Mouse (Mus musculus) retina, postnatal 7 days (tissue): ENCODE measurements around the gene Cyp39a1.

Experiments
- DNase-seq: peaks from one replicate; pipeline ENCODE4 v3.0.0-alpha.2; 2012; ENCODE audit warnings: low read depth, low spot score

The Cyp39a1 gene

GRCm38 (mm10) chr17:43677317-43677716 lies 10.1 kb downstream of the Cyp39a1 start:
- no peak for DNase-seq

DNA sequence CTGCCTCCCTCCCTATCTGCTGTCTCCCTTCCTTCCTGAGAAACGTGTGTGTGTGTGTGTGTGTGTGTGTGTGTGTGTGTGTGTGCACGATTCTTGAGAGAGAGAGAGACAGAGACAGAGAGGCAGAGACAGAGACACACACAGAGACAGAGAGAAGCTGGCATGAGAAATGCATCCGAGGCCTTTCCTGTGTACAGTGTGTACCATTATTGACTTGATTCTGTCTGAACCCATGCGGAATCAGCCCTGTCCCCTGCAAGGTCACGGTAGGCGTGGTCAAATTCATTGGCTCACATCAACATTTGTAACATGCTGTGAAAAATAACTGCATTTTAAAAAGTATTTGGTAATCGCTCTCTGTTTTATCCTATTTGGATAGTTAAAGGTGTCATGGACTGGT lies 16.9 kb downstream of the Cyp39a1 start:
- DNase-seq: no peak

DNA sequence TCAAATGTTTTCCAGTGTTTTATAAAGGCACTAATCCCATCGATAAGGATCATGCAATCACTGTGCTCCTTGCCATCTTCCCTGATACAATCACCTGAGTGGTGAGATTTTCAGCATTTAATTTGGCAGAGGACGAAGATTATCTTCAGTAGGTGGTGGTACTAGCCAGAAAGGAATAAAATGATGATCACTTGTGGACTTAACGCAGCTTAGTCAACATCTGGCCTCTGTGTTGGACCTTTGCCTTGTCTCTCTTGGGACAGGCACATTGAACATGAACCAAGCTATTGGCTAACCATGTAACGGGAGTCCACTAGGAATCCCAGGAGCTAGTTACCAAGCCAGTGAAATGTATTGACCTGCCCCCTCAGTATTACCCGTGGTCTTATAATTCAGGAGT lies 17.4 kb downstream of the Cyp39a1 start:
- no peak for DNase-seq

- DNase-seq: no peak
Measured at GRCm38 (mm10) chr17:43689591-43689990, 22.4 kb downstream of the Cyp39a1 start.

GRCm38 (mm10) chr17:43698997-43699649 lies 31.9 kb downstream of the Cyp39a1 start:
- DNase-seq: peak; percentile 92

DNA sequence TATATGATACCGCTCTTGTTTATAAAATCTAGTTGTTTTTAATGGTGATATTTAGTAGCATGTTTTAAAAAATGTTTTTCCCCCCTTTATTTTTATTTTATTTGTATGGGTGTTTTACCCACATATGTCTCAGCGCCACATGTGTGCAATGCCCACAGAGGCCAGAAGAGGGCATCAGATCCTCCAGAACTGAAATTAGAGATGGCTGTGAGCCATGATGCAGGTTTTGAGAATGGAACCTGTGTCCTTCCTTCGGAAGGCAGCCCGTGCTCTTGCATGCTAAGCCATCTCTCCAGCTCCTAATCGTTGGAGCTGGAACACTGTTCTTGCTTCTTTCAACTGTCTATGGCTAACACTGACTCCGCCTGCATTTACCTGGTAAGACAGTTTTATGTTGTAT lies 33.8 kb downstream of the Cyp39a1 start:
- peak; percentile 38 for DNase-seq

DNA sequence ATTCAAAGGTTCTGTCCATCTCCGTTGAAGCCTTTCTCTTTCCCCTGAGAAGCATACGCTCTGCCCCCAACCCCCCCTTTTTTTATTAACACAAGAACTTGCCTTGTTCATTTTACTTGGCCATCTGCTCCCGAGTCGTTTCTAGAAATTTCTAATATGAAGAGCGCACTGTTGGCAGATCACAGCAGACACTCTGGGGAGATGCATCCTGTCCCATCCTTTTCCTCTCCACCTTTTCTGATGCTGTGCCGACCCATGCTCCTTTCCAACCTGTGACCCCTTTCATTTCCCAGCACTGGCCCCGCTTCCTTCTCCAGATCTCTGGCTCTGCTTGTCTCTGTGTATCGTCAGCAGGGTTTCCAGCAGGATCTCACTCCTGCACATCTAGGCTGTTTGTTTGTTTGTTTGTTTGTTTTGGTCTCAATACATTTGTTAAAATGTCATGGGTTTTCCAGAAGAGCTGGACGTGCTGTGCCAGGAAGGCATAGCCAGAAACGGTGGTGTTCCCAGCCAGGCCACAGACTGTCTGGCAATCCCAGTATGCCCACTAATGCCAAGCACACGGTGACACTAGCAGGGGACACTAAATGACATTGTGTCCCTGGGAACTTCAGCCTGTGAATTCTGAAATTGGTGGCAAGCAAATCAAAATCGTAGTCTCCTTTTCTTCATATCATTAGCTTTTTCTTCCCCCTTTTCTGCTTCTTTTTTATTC lies 37.1 kb downstream of the Cyp39a1 start:
- no peak for DNase-seq

- DNase-seq: no peak
Measured at GRCm38 (mm10) chr17:43706749-43707148, 39.5 kb downstream of the Cyp39a1 start.

DNA sequence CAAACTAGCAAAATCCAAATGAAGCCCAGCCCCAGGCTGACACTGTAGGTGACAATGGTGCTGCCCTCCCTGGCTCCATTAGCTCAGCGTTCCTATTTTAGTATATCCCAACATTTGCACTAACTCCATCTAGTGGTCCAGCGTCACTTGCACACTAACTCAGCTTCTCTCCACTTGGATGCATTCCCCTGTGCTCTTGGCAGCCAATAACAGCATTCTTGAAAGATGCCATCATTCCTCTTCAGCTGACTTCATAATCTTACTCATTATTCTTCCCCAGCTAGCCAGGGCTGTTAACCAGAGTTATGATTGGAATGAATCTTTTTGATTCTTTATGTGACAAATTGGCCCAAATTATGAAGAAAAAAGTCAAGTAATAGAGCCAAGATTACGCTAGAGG lies 40.0 kb downstream of the Cyp39a1 start:
- no peak for DNase-seq

- no peak for DNase-seq
Measured at GRCm38 (mm10) chr17:43711557-43712352, 44.5 kb downstream of the Cyp39a1 start.

DNA sequence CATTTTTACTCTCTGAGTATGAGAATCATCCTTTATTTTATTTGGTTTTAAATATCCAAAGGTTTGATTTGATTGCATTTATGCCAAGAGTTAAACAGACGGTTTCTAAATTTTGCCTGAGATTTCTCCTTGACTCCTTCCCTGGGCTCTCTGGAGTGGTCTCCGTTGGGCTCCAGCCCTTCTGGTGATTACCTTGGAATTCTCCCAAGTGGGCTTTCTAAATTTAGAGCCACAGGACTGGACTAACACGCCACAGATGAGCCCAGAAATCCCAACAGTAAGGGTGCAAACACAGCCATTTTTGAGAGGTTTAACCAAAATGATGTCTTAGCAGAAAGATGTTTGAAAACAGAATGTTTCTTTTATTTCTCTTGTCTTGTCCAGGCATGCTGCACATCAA lies 47.0 kb downstream of the Cyp39a1 start:
- no peak for DNase-seq

GRCm38 (mm10) chr17:43716601-43717000 lies 49.4 kb downstream of the Cyp39a1 start:
- no peak for DNase-seq

GRCm38 (mm10) chr17:43719401-43719800 lies 52.2 kb downstream of the Cyp39a1 start:
- DNase-seq: no peak

- no peak for DNase-seq
Measured at GRCm38 (mm10) chr17:43724480-43724879, 57.3 kb downstream of the Cyp39a1 start.

DNA sequence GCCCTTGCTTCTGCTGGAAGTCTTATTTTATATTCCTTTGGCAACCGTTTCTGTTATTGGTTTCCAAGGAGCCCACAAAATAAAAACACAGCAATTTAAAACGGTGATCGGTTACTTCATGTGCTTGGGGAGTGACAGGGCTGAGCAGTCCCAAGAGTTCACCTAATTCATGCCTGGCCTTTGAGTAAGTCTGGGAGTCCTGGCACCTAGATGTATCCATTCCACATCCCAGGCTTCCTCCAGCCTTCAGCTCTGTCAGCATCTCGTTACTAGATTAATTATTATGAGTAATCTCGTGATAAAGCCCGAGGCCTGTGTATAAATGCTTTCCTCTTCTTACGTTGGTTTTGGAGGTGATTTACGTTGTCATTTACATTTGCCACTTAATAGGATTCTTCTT lies 64.1 kb downstream of the Cyp39a1 start:
- no peak for DNase-seq

DNA sequence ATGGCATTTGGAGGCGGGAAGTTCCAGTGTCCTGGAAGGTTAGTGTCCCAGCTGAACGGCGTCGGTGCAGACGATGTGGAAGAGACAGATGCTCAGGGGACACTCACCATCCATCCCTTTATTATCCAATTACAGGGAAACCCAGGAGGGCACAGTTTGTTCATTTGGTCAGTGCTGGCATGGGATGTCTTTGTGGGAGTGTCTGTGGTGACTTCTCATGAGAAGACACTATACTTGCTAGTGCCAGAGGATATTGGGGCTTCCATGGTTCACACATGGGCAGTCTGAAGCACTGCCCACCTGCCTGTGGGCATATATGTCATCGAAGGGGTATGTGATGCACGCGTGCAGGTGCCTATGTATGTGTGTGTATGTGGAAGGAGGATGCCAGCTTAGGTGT lies 64.8 kb downstream of the Cyp39a1 start:
- no peak for DNase-seq

DNA sequence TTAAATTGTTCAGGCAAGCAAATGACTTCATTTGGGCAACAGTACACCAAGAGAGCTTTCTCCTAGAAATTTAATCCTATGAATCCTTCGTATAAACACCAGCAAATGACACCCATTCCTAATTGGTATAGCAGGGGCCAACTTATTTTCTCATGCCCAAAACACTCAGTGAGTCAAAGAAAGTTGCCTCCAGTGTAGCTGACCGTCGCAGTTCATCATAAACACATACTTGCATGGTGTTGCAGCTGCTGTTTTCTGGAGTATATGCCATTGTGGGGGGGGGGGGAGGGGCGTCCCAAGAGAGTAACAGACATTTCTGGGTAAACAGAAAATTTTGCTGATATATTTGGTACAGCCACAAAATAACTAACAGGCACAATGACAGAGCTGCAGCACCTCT lies 67.0 kb downstream of the Cyp39a1 start:
- no peak for DNase-seq

- no peak for DNase-seq
Measured at GRCm38 (mm10) chr17:43743933-43744332, 76.7 kb downstream of the Cyp39a1 start.

DNA sequence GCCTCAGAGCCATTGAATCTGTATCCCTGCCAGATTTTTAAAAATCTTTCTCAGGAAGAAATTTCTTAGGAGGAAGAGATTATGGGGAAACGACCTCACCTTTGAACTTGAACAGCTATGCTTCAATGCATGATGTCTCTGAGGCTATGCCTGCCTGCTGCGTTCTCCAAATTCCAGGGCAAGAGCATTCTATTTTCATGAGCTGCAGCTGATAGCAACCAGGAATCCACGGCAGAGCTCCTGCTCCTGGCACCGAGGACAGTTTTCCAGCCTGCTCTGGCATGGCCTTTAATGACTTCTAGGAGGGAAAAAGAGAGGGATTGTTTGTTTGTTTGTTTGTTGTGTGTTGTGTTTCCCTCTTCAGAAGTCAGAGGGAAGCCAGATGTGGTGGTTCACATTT lies 77.2 kb downstream of the Cyp39a1 start:
- no peak for DNase-seq

GRCm38 (mm10) chr17:43751146-43751545 lies 83.9 kb downstream of the Cyp39a1 start:
- no peak for DNase-seq

DNA sequence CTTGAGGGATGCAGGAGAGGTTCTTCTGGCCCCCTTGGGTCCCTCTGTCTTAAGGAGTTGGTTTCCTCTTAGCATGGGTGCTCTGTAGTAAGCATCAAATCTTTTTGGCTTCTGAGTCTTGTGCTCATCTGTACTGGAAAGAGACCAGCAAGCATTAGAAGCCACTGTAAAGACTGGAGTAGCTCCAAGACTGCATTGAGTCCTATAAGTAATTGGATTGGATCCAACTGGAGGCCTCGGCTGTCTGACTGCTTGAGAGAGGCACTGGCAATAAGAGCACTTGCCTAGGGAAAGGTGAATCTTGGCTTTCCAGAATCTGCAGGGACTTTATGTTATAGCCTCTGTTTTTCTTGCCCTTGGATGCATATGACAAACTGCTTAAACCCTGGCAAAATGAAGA lies 85.6 kb downstream of the Cyp39a1 start:
- no peak for DNase-seq

- DNase-seq: no peak
Measured at GRCm38 (mm10) chr17:43754687-43755086, 87.5 kb downstream of the Cyp39a1 start.
